Mouse (Mus musculus) right cerebral cortex, adult 18-20 months (tissue): ENCODE results near the gene Tbc1d7.
A peak's percentile ranks its signal among the peaks of the same experiment; 100 is the strongest.

Source experiments
- DNase-seq: peaks from one replicate; pipeline ENCODE4 v3.0.0; 2022; ENCODE audit warnings: mixed read lengths

The Tbc1d7 gene

DNA sequence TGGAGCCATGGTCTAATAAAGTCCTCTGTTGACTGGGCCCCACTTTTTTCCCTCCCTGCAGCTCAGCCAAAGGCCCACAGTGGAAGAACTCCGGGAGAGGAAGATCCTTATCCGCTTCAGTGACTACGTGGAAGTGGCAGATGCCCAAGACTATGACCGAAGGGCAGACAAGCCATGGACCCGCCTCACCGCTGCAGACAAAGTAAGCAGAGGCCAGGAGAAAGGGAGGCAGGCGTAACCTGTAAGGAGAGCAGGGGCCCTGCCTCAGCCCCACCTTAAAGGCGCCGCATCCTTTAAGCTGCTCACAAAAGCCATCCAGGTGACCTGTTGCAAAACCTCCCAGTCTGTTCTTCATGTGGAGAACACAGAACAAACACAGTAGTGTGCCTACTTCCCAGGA is 38.4 kb downstream of the Tbc1d7 start:
- DNase-seq = no peak

DNA sequence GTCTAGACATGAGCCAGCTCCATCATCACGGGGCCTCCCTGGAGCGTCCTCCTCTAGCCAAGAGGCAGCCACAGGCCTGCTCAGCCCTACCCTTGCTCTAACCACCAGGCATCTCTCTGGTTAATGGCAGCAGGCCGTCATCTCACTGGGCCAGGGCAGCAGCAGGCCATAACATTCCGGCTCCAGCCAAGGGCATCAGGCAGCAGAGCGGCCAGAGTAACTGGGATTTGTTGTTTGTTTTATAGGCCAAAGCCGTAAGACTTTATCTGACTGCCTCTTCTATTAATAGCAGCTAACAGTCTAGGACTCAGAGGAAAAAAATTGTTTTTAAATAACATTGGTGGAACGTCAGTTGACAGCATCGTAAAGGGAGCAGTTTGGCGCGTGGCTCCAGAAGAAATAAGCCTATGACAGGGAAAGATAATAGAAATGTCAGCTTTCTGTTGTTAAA is 39.5 kb downstream of the Tbc1d7 start:
- no peak for DNase-seq

DNA sequence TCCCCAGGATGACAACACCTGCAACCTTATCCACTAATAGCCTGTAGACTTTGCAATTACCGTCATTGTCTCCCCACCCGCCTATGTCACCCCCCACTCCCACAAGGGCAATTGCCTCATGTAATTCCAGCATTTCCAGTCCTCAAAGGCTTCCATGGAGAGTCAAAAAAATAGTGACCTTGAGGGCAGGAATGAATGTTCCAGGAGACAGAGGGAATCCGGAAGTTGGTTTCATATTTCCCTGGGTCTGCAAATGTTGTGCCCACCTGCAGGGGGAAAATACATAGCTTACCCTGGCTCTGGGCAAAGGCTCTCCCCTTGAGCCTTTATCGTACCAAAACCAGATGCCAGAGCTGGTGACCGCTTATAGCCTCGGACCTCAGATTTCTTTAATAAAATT is 41.1 kb downstream of the Tbc1d7 start:
- DNase-seq = no peak

DNA sequence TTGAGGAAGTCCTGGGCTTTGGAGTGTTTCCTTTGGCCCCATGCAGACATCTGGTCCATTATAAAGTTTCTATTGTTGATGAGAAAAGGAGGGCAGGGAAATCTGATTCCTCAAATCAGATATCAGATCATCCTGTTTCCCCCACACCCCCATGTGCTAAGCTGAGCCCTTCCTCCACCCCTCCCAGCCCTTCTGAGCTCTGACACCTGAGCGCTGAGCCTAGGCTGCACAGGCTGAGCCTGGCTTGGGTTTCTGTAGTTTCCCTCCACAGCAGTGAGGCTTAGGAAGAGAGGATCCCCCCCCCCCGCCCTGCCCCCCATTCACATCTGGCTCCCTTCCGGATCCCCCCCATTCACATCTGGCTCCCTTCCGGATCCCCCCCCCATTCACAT is 46.6 kb downstream of the Tbc1d7 start:
- no peak for DNase-seq

DNA sequence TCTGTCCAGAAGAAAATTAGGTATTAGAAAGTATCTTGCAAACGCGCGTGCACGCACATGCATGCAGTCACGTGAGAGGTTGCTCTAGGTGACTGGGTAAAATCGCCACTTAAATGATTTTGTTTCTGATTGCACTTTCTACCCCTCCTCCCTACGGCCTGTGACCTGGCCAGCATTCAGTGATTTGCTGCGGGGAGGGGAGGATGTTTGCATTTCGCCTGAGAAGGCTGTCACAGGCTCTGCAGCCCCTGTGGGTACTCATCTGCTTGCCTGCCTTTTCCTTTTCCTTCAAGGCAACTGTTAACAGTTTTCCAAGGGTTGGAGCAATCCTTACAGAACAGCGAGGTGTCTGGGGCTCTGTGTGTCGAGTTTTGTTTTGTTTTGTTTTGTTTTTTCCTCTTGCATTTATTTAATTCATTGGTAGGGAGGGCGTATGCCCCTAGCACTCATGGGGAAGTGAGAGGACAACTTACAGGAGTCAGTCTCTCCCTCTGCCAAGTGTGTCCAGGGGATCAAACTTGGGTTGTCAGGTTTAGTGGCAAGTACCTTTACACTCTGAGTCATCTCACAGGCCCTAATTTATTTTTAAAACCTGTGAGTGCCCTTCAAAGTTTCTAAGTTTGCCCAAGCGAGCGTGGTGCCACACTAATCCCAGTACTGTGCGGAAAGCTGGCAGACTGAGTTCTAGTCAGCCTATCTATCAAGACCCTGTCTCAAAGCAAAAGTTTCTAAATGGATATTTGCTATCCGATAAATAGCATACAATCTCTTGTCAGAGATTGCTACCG is 47.2 kb downstream of the Tbc1d7 start:
- DNase-seq = no peak

DNA sequence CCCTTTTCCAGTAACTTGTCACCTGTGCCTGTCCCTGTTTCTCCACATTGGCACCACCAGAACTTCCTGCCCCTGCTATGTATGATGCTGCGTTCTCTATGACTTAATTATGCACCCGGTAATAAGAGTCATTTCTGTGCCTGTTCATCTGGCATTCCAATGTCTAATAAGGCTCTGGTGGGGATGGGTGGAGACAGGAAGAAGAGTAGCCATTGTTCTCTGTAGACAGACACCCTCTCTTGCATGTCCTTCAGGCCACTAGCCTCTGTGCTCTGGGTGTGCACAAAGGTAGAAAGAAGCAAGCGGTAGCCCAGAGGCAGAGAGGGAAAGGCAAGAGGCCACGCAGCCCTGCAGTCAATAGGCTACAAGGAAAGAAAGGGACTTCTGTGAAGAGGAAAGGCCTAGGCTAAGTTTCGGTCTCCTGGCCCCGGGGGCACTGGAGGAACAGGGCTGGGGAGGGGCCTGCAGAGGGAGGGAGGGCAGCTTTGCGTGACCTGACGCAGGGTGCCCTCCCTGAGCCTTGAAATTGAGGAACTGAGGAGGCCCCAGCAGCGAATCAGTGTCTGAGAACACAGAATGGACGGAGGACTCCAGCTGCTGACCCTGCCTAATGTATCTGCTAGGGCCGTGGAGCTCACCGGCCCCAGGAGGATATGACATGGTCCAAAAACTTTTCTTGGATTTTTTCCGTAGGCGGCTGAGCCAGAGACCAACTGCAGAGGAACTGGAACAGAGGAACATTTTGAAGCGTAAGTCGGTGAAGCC is 48.8 kb downstream of the Tbc1d7 start:
- no peak for DNase-seq

DNA sequence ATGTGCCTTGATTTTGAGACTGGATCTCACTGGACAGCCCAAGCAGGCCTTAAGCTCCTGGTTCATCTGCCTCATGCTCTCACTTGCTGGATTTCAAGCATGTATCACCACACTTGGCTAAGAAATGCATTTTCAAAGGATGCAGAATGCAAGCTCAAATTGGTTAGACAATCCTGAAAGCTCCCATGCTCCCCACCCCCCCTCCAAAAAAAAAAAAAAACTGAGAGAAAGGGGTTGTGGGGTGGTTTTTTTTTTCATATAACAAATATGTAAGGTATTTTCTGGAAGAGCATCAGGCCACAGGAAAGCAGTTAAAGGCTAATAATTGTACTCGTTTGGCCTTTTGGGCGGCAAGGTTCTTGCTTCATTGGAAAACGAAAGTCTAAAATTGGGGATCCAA is 58.2 kb downstream of the Tbc1d7 start:
- no peak for DNase-seq

DNA sequence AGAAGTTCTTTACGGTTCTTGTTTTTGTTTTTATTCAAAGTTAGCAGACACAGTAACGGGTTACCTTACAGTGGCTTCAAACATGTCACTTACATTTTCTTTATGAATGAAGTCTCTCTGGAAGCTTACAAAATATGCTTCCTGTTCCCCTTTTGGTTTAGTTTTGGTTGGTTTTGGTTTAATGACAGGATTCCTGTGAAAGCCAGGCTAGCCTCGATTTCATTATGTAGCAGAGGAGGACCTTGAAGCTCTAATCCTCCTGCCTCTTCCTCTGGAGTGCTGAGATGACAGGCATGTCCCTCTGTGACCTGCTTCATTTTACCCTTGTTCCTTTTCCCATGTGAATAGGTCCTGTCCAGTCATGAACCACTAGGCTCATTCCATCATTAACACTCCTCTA is 58.6 kb downstream of the Tbc1d7 start:
- DNase-seq = no peak

DNA sequence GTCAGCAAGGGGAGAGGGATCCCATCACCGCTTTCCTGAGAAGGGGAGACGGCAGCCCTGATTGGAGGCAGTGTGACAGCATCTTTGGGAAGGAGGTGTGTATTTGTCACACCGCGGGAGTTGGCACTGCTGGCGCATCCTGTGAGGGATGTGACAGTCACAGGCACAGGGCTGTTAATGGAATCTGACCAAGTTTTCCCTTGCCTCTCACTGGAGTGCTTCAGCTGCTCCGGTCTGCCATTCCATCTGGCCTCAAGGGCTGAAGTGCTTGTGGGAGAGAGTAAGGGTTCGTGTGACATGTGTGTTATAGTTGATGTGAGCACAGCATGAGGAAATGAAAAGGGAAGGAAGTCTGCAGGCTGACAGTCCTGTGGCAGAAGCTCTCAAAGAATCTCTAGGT is 59.0 kb downstream of the Tbc1d7 start:
- peak; percentile 83 for DNase-seq

DNA sequence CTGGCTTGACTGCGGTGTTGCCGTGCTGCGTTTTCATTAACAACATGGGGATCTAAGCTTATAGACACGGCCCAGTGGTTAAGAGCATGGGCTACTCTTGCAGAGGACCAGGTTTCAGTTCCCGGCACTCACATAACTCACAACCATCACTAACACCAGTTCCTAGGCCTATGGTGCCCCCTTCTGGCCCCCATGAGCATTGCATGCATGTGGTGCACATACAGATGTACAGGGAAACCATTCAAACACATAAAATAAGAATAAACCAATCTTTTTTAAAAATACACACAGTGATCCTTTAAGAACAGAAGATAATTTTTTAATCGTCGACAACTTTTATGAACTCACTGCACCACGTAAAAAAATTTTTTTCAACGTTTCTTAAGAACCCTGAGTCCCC is 66.8 kb downstream of the Tbc1d7 start:
- no peak for DNase-seq

DNA sequence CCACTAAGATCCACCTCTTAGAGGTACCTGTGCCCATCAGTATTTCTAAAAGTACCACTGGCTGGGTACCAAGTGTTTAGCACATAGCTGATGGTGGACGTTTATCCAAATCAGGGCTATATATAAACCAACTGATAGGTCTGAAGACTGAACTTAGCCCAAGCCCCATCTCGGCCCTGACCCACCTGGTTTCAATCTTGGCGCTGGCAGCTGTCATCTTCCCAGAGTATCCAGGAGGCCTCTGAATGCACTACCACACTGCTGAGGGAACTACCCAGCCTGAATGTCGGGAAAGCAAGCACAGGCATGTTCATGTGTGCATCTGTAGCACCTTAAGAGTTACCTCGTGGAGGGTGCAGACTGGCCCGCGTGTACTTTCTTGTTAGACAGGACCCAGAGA is 68.4 kb downstream of the Tbc1d7 start:
- DNase-seq = no peak
